Mouse (Mus musculus): ENCODE data around the gene Nlgn3. TPM values are rescaled to one million over a fixed set of nuclear protein-coding genes. Genes with fewer than 3 reads are reported as not detected.

The Nlgn3 gene
- polyA plus RNA-seq, 1 experiment: 49.1 TPM

GRCm38 (mm10) chrX:101273410-101273809 is 25.6 kb upstream of the Nlgn3 start:
- no peak for TF ChIP-seq POLR2A (IDR thresholded peaks at IDR 0.05; ENCODE audit: extremely low read depth, insufficient read depth, low read length)
- TF ChIP-seq CTCF (IDR thresholded peaks at IDR 0.05; ENCODE audit: extremely low read depth, insufficient read depth, low read length): no peak
- no peak overlapping the region for H3K27ac ChIP-seq (ENCODE audit: insufficient read depth, low read length)
- H3K4me3 ChIP-seq (ENCODE audit: insufficient read depth, low read length): peak overlapping the region; percentile 90; the same call in 1 of the 2 replicates
- H3K4me1 ChIP-seq (ENCODE audit: control insufficient read depth, insufficient read depth, low read length): peaks cover 2% of the 10 kb centered on the region; the same call in 1 of the 2 replicates

GRCm38 (mm10) chrX:101273875-101274738 is 24.9 kb upstream of the Nlgn3 start, which contains the start of gene Med12:
TSS of gene Med12 (plus strand) at chrX:101274030.
- peaks cover 2% of the 10 kb centered on the region; the same call in 1 of the 2 replicates for H3K4me1 ChIP-seq (ENCODE audit: control insufficient read depth, insufficient read depth, low read length)
- no peak within 1 kb of the TSS for H3K27ac ChIP-seq (ENCODE audit: insufficient read depth, low read length)
- TF ChIP-seq CTCF (IDR thresholded peaks at IDR 0.05; ENCODE audit: extremely low read depth, insufficient read depth, low read length) (no peak), POLR2A (IDR thresholded peaks at IDR 0.05; ENCODE audit: extremely low read depth, insufficient read depth, low read length) (no peak)
- peak within 1 kb of the TSS; percentile 90 for H3K4me3 ChIP-seq (ENCODE audit: insufficient read depth, low read length)

DNA sequence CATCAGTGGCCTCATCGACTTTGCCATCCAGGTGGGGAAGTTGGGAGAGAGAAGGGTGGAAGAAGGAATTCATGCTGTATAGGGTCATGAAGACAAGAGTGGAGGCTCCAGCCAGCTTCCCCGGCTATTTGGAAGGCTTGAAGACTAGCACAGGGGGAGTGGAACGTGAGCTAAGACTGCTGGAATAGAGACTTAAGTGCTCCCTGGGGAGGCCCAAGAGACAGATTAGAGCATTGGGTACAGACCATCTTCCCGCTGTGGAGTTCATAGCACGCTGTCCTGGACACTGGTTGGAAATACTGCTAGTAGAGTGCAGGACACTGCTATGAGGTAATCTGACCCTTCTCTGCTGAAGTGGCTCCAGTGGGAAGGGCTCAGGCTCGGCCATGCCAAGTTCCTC is 16.2 kb upstream of the Nlgn3 start:
- no peaks in the 10 kb centered on the region for H3K4me1 ChIP-seq (ENCODE audit: control insufficient read depth, insufficient read depth, low read length)
- no peak for TF ChIP-seq CTCF (IDR thresholded peaks at IDR 0.05; ENCODE audit: extremely low read depth, insufficient read depth, low read length)
- no peak for TF ChIP-seq POLR2A (IDR thresholded peaks at IDR 0.05; ENCODE audit: extremely low read depth, insufficient read depth, low read length)
- H3K27ac ChIP-seq (ENCODE audit: insufficient read depth, low read length): no peak overlapping the region
- no peak overlapping the region for H3K4me3 ChIP-seq (ENCODE audit: insufficient read depth, low read length)

DNA sequence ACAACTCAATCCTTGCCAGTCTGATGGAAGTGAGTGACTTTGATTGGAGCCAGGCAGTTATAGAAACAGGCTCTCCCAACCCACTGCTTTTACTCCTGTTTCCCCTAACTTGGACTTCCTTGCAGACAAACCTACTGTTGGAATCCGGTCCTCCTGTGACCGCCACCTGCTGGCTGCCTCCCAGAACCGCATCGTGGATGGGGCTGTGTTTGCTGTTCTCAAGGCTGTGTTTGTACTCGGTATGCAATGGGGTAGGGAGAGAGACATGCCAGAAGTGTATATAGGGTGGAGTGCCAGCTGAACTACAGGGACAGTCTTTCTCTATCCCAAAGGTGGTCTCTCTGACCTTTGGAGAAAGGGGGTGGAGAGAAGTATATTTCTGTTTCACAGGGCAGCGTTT is 13.4 kb upstream of the Nlgn3 start:
- TF ChIP-seq CTCF (IDR thresholded peaks at IDR 0.05; ENCODE audit: extremely low read depth, insufficient read depth, low read length) (peak; percentile 59), POLR2A (IDR thresholded peaks at IDR 0.05; ENCODE audit: extremely low read depth, insufficient read depth, low read length) (no peak)

DNA sequence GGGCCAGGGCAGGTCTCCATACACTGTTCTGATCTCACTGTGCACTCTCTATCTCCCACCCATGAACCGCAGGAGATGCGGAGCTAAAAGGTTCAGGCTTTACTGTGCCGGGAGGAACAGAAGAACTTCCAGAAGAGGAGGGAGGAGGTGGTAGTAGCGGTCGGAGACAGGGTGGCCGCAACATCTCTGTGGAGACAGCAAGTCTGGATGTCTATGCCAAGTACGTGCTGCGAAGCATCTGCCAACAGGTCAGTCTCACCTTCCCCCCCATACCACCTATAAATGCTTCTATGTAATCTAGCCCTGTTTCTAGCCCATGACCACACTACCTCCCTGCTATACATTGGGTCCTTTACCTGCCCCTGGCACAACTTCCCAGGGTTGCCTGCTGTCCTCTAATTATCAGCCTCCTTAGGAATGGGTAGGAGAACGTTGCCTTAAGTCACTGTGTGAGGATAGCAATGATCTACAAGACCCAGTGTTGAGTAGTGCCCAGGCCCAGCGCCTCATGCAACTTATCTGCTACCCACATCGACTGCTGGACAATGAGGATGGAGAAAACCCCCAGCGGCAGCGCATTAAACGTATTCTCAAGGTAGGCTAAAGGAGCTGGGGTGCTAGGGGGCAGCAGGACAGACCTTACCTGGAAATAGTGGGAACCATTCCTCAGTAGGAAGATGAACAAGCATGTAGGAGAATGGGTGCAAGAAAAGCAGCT is 12.9 kb upstream of the Nlgn3 start:
- TF ChIP-seq CTCF (IDR thresholded peaks at IDR 0.05; ENCODE audit: extremely low read depth, insufficient read depth, low read length): no peak
- TF ChIP-seq POLR2A (IDR thresholded peaks at IDR 0.05; ENCODE audit: extremely low read depth, insufficient read depth, low read length): no peak
- Histone ChIP-seq H3K4me3 (ENCODE audit: insufficient read depth, low read length) (no peak overlapping the region), H3K27ac (ENCODE audit: insufficient read depth, low read length) (no peak overlapping the region), H3K4me1 (ENCODE audit: control insufficient read depth, insufficient read depth, low read length) (no peaks in the 10 kb centered on the region)

More for the DNA sequence above, 13.4 kb upstream of the Nlgn3 start:
- Histone ChIP-seq H3K27ac (ENCODE audit: insufficient read depth, low read length) (no peak overlapping the region), H3K4me1 (ENCODE audit: control insufficient read depth, insufficient read depth, low read length) (no peaks in the 10 kb centered on the region), H3K4me3 (ENCODE audit: insufficient read depth, low read length) (no peak overlapping the region)

DNA sequence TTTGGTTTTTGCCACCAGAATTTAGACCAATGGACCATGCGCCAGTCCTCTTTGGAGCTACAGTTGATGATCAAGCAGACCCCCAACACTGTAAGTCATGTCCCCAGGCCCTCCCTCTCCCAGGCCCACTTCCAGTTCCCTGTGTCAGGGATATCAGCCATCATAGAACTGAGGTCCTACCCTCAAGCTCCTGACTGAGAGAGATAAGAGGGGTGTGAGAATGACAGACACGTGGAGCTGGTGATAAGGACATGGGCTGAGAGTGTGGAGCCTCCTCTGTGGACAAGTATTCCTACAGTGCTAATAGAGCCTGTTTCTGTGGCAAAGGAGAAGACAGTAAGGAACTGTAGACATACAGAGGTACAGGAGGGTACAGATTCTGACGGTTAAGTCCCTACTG is 11.4 kb upstream of the Nlgn3 start:
- TF ChIP-seq CTCF (IDR thresholded peaks at IDR 0.05; ENCODE audit: extremely low read depth, insufficient read depth, low read length): no peak
- no peak for TF ChIP-seq POLR2A (IDR thresholded peaks at IDR 0.05; ENCODE audit: extremely low read depth, insufficient read depth, low read length)
- no peak overlapping the region for H3K27ac ChIP-seq (ENCODE audit: insufficient read depth, low read length)
- no peaks in the 10 kb centered on the region for H3K4me1 ChIP-seq (ENCODE audit: control insufficient read depth, insufficient read depth, low read length)
- H3K4me3 ChIP-seq (ENCODE audit: insufficient read depth, low read length): no peak overlapping the region

- no peak overlapping the region for H3K4me3 ChIP-seq (ENCODE audit: insufficient read depth, low read length)
- H3K27ac ChIP-seq (ENCODE audit: insufficient read depth, low read length): no peak overlapping the region
- no peak for TF ChIP-seq CTCF (IDR thresholded peaks at IDR 0.05; ENCODE audit: extremely low read depth, insufficient read depth, low read length)
- no peaks in the 10 kb centered on the region for H3K4me1 ChIP-seq (ENCODE audit: control insufficient read depth, insufficient read depth, low read length)
Observed at GRCm38 (mm10) chrX:101288432-101288831, 10.5 kb upstream of the Nlgn3 start.

DNA sequence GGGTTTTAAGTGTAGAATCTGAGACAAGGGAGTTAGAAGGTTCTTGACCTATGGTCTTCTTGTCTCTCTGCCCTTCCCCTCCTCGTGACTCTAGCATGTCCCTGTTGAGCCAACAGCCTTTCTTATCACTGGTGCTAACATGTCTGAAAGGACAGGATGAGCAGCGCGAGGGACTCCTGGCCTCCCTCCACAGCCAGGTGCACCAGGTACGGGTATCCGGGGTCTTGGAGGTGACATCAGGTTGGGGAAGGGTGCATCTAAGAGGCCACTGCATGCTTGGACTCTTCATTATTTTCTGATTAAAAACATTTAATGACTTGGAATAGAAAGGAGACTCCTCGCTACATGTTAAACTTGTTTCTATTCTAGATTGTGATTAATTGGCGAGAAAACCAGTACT is 9.9 kb upstream of the Nlgn3 start:
- Histone ChIP-seq H3K4me3 (ENCODE audit: insufficient read depth, low read length) (no peak overlapping the region), H3K27ac (ENCODE audit: insufficient read depth, low read length) (no peak overlapping the region), H3K4me1 (ENCODE audit: control insufficient read depth, insufficient read depth, low read length) (no peaks in the 10 kb centered on the region)
- no peak for TF ChIP-seq CTCF (IDR thresholded peaks at IDR 0.05; ENCODE audit: extremely low read depth, insufficient read depth, low read length)
- no peak for TF ChIP-seq POLR2A (IDR thresholded peaks at IDR 0.05; ENCODE audit: extremely low read depth, insufficient read depth, low read length)

DNA sequence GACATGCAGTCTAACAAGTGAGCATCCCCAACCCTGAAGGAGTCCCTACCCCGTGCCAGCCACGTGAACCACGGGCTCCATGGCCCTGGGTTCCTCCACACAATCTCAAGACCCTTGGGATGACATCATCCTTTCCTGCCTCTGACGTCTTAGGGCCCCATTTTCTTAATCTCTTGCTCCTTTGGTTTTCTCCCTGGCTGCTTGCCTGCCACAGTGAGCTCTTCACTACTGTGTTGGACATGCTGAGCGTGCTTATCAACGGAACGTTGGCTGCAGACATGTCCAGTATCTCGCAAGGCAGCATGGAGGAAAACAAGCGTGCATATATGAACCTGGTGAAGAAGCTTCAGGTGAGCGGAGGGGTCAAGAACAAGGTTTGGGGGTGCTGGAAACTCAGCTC is 8.9 kb upstream of the Nlgn3 start:
- no peak overlapping the region for H3K4me3 ChIP-seq (ENCODE audit: insufficient read depth, low read length)
- TF ChIP-seq CTCF (IDR thresholded peaks at IDR 0.05; ENCODE audit: extremely low read depth, insufficient read depth, low read length) (no peak), POLR2A (IDR thresholded peaks at IDR 0.05; ENCODE audit: extremely low read depth, insufficient read depth, low read length) (no peak)
- no peak overlapping the region for H3K27ac ChIP-seq (ENCODE audit: insufficient read depth, low read length)
- no peaks in the 10 kb centered on the region for H3K4me1 ChIP-seq (ENCODE audit: control insufficient read depth, insufficient read depth, low read length)
